8 mouse cellular contexts compared by ENCODE assay signal in the genomic region with DNA sequence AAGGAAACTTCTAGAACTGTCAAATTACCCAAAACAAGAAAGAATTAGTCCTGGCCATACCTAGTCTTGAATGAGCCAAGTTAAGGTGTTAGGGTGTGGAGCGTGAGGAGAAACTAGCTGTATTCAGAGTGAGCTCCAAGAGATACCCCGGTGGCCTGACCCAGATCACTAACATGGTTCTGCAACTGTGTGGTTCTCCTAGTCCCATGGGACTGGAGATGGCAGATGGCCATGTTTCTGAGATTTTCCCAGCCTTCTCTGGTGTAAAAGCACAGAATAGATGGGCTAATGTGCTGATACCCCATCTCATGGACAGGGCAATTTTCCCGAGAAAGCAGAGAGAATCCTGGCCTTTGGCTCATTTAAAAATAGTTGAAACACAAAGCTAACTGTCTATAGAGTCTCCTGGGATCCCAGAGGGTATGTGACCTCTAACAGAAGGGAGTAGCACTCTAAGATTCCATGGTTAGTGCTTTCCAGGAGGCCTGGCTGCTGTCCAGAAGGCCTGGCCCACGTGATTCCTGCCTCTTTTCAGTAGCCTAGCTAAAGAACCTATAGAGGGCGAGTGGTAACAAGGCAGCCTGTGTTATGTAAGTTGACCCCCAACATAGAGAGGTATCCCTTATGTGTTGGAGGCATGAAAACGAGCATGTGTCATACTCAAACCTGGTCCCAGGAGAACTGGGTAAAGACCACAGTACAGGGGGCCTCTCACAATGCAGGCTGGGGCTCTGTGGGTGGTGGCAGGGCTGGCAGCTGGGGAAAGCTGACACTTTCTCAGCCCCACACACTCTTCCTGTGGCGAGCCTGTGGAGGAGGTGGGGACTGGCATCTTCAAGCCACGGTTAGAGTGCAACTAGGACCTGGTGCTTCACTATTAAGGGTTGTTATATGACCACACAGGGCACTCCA.
DNase-seq lines count a peak whose midpoint lies in the region; ATAC-seq and TF ChIP-seq lines count a peak whose summit lies in the region.

No protein-coding gene starts in this region.

- no peak for TF ChIP-seq EP300 in stomach, postnatal 0 days (optimal IDR thresholded peaks at IDR 0.05)

- H3K9ac ChIP-seq in stomach, postnatal 0 days (ENCODE audit: low read length): no peak overlapping the region

- DNase-seq in embryo, embryonic 11 days: peak; percentile 57
- DNase-seq in heart, adult 9 months (ENCODE audit: low spot score in 2 of 2): peak; percentile 65 to 71
- DNase-seq in kidney, adult 11 months: peak; percentile 44
- peak; percentile 40 for DNase-seq in lung, postnatal 25 days (ENCODE audit: low spot score)
- DNase-seq in stomach, postnatal 0 days (ENCODE audit: low spot score): peak; percentile 31
- no peak for DNase-seq in T-cell, adult 2 months (ENCODE audit: low spot score)
- no peak for DNase-seq in thymus, adult 2 months

- no peak overlapping the region for H3K27ac ChIP-seq in stomach, postnatal 0 days (replicated peaks)
- H3K27ac ChIP-seq in thymus, adult 2 months (ENCODE audit: control insufficient read depth, insufficient read depth, low read length): no peak overlapping the region

- H3K4me1 ChIP-seq in stomach, postnatal 0 days (replicated peaks; ENCODE audit: control insufficient read depth, insufficient read depth): peaks cover 5% of the 10 kb centered on the region; the same call in 1 of the 2 replicates
- peaks cover 18% of the 10 kb centered on the region for H3K4me1 ChIP-seq in thymus, adult 2 months (replicated peaks; ENCODE audit: control insufficient read depth, insufficient read depth, low read length)

- no peak for TF ChIP-seq CTCF in C2C12 (IDR thresholded peaks at IDR 0.05; ENCODE audit: control insufficient read depth, insufficient read depth, insufficient read length)
- peak; percentile 32 for TF ChIP-seq CTCF in stomach, postnatal 0 days (IDR thresholded peaks at IDR 0.05; ENCODE audit: low read depth)
- no peak for TF ChIP-seq CTCF in thymus, adult 2 months (IDR thresholded peaks at IDR 0.05; ENCODE audit: borderline replicate concordance, control insufficient read depth, extremely low read depth, insufficient read depth, low read length, poor library complexity)

- no peaks in the 10 kb centered on the region for H3K9me3 ChIP-seq in stomach, postnatal 0 days (ENCODE audit: control insufficient read depth, low read length)

- H3K4me2 ChIP-seq in stomach, postnatal 0 days (replicated peaks; ENCODE audit: low read depth): no peak overlapping the region

- H3K4me3 ChIP-seq in C2C12 (ENCODE audit: insufficient read depth, poor library complexity, severe bottlenecking): no peak overlapping the region
- H3K4me3 ChIP-seq in stomach, postnatal 0 days (ENCODE audit: low read depth, low read length): no peak overlapping the region
- H3K4me3 ChIP-seq in thymus, adult 2 months (ENCODE audit: control insufficient read depth, insufficient read depth, low read length): no peak overlapping the region

- H3K27me3 ChIP-seq in C2C12 (ENCODE audit: control insufficient read depth, insufficient read depth, insufficient read length): no peaks in the 10 kb centered on the region
- H3K27me3 ChIP-seq in stomach, postnatal 0 days (ENCODE audit: control insufficient read depth, insufficient read depth, low read length): no peaks in the 10 kb centered on the region
- H3K27me3 ChIP-seq in thymus, adult 2 months (ENCODE audit: control insufficient read depth, insufficient read depth, low read length): no peaks in the 10 kb centered on the region

- no peaks in the 10 kb centered on the region for H3K36me3 ChIP-seq in C2C12 (ENCODE audit: control insufficient read depth, insufficient read depth)
- no peaks in the 10 kb centered on the region for H3K36me3 ChIP-seq in stomach, postnatal 0 days (ENCODE audit: control insufficient read depth, insufficient read depth, low read length)
- no peaks in the 10 kb centered on the region for H3K36me3 ChIP-seq in thymus, adult 2 months (ENCODE audit: control insufficient read depth, insufficient read depth, low read length)

- no peak overlapping the region for H3ac ChIP-seq in C2C12 (ENCODE audit: control insufficient read depth, insufficient read length, low read depth)

- WGBS in stomach, postnatal 0 days: 50% methylated on average over 8 of the region's 8 CpGs
- WGBS in thymus, adult 2 months: 44% methylated on average over 8 of the region's 8 CpGs

- no peaks in the 10 kb centered on the region for H3K79me2 ChIP-seq in C2C12 (ENCODE audit: control insufficient read depth, insufficient read depth)

- no peak for ATAC-seq in stomach, postnatal 0 days (ENCODE audit: low FRiP score, low TSS enrichment)

- no peaks in the 10 kb centered on the region for H3K79me3 ChIP-seq in C2C12 (ENCODE audit: low read depth)

- no peak for TF ChIP-seq POLR2A in thymus, adult 2 months (IDR thresholded peaks at IDR 0.05; ENCODE audit: control insufficient read depth, extremely low read depth, insufficient read depth, low read length, poor library complexity)

TF ChIP-seq in C2C12, 6 proteins besides CTCF, POLR2A, EP300 and RAD21:
- TF ChIP-seq MYOD1 (IDR thresholded peaks at IDR 0.05; ENCODE audit: control insufficient read depth, insufficient read length, low read depth) (peak; percentile 19), MYOG (IDR thresholded peaks at IDR 0.05; ENCODE audit: control insufficient read depth, extremely low read depth, insufficient read length) (no peak), MAX (IDR thresholded peaks at IDR 0.05) (no peak), USF1 (IDR thresholded peaks at IDR 0.05; ENCODE audit: low read depth) (peak; percentile 86)

Comparison
In these comparisons a context has a peak if more than half of its experiments do, and no peak if none do; other contexts are left out.
1. DNase-seq: peak in embryo, embryonic 11 days (single experiment), heart, adult 9 months (2 of 2), kidney, adult 11 months (single experiment), lung, postnatal 25 days (single experiment) and stomach, postnatal 0 days (single experiment); none in T-cell, adult 2 months (single experiment) and thymus, adult 2 months (single experiment).